Mouse (Mus musculus) stomach, postnatal 0 days (tissue): ENCODE results near the gene Vrk1. TPM values are rescaled to one million over a fixed set of nuclear protein-coding genes. Genes with fewer than 3 reads are reported as not detected.
A peak's percentile ranks its signal among the peaks of the same experiment; 100 is the strongest.

Source experiments
- ATAC-seq: fragments of 200-750 bp; cut with Nextera tagmentation; 2 replicates; pipeline ENCODE4 v1.8.0; 2017; ENCODE audit not compliant: low FRiP score, low TSS enrichment
- DNase-seq: peaks from one replicate; pipeline ENCODE4 v3.0.0-alpha.2; 2016; ENCODE audit warnings: low spot score
- H3K27ac ChIP-seq: fragments of 300-500 bp; sonication (generic); replicated peaks from 2 replicates; pipeline ENCODE4 v1.5.1; 2014; ENCODE audit warnings: mild to moderate bottlenecking, control low read depth
- H3K27me3 ChIP-seq: fragments of 300-500 bp; sonication (generic); 2 replicates; pipeline ENCODE4 v1.6.1; 2014; ENCODE audit warnings: low read length; ENCODE audit not compliant: control insufficient read depth, insufficient read depth
- H3K36me3 ChIP-seq: fragments of 300-500 bp; sonication (generic); 2 replicates; pipeline ENCODE4 v1.6.1; 2014; ENCODE audit warnings: low read length, mixed read lengths; ENCODE audit not compliant: control insufficient read depth, insufficient read depth
- H3K4me1 ChIP-seq: fragments of 300-500 bp; sonication (generic); replicated peaks from 2 replicates; pipeline ENCODE4 v1.6.1; 2014; ENCODE audit warnings: antibody characterized with exemption; ENCODE audit not compliant: control insufficient read depth, insufficient read depth
- H3K4me2 ChIP-seq: fragments of 300-500 bp; sonication (generic); replicated peaks from 2 replicates; pipeline ENCODE4 v1.6.1; 2014; ENCODE audit warnings: low read depth, mild to moderate bottlenecking, control low read depth, moderate library complexity
- H3K4me3 ChIP-seq: fragments of 300-500 bp; sonication (generic); 2 replicates; pipeline ENCODE4 v1.5.1; 2014; ENCODE audit warnings: low read depth, low read length, control low read depth
- H3K9ac ChIP-seq: fragments of 300-500 bp; sonication (generic); 2 replicates; pipeline ENCODE4 v1.6.1; 2014; ENCODE audit warnings: mild to moderate bottlenecking, low read length, control low read depth, mixed read lengths
- H3K9me3 ChIP-seq: fragments of 300-500 bp; sonication (generic); 2 replicates; pipeline ENCODE4 v1.6.1; 2016; ENCODE audit warnings: low read length; ENCODE audit not compliant: control insufficient read depth
- CTCF ChIP-seq: IDR thresholded peaks from 2 replicates; pipeline ENCODE4 v1.5.1; 2016; ENCODE audit warnings: antibody characterized with exemption, low read depth, mild to moderate bottlenecking, moderate library complexity
- EP300 ChIP-seq: optimal IDR thresholded peaks from 2 replicates; pipeline ENCODE3; 2016; ENCODE audit warnings: antibody characterized with exemption
- WGBS: fragments of 180-500 bp; shearing (Covaris S2); extraction: QIAGEN DNeasy Blood & Tissue Kit; methylation state at CpG from one replicate; pipeline ENCODE4 v1.1.7; 2014; 5-methylcytosine and 5-hydroxymethylcytosine counted together
- polyA plus RNA-seq: library from polyadenylated mRNA; unstranded; fragments of >200 nt; fragmentation: Nextera tagmentation; extraction: Ambion mirVana; gene quantifications from 2 replicates; pipeline ENCODE4 v1.2.1, GENCODE M21; 2015

The Vrk1 gene
- polyA plus RNA-seq, 1 experiment from 2014 or later: 26.7 TPM

GRCm38 (mm10) chr12:106008348-106009050 lies 1.5 kb upstream of the Vrk1 start:
- H3K36me3 ChIP-seq: no peaks in the 10 kb centered on the region
- TF ChIP-seq CTCF (no peak), EP300 (no peak)
- no peaks in the 10 kb centered on the region for H3K27me3 ChIP-seq
- 84% methylated on average over 22 of the region's 22 CpGs for WGBS
- H3K27ac ChIP-seq: no peak overlapping the region
- H3K9me3 ChIP-seq: no peaks in the 10 kb centered on the region
- H3K4me2 ChIP-seq: no peak overlapping the region
- H3K4me1 ChIP-seq: no peaks in the 10 kb centered on the region
- H3K4me3 ChIP-seq: no peak overlapping the region
- ATAC-seq: no peak
- H3K9ac ChIP-seq: no peak overlapping the region
- DNase-seq: no peak

DNA sequence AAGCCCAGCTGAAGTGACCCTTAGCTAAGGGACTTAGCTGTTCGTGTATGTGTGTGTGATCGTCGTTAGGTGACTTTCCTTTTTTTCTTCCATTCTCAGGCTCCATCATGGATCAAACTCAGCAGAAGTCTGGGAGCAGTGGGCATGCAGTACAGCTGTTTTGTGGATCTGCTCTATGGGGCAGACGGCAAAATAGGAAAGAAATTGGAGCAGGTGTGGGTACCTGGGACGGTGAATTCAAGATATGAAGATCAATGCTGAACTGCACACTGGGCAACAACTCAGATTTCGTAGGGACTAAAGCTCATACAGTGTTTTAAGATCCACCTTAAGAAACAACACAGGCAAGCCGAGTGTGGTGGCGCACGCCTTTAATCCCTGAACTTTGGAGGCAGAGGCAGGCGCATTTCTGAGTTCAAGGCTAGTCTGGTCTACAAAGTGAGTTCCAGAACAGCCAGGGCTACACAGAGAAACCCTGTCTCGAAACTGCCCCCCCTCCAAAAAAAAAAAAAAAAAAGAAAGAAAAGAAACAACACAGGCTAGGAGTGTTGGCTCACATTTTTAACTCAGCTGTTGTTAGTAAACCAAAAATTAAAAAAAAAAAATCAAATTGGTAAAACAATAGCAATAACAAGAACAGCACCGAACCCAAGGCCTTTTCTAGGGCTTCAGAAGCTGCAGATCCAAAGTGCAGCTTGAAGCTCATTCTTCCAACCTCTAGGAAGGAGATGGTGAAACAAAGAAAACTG lies 732 bp upstream of the Vrk1 start:
- no peak for DNase-seq
- Histone ChIP-seq H3K4me3 (peak overlapping the region; percentile 68), H3K27me3 (no peaks in the 10 kb centered on the region), H3K4me2 (peak overlapping the region; percentile 38), H3K27ac (no peak overlapping the region), H3K9me3 (no peaks in the 10 kb centered on the region), H3K9ac (no peak overlapping the region), H3K4me1 (no peaks in the 10 kb centered on the region), H3K36me3 (no peaks in the 10 kb centered on the region)
- 77% methylated on average over 12 of the region's 12 CpGs for WGBS
- no peak for ATAC-seq
- no peak for TF ChIP-seq EP300
- no peak for TF ChIP-seq CTCF

DNA sequence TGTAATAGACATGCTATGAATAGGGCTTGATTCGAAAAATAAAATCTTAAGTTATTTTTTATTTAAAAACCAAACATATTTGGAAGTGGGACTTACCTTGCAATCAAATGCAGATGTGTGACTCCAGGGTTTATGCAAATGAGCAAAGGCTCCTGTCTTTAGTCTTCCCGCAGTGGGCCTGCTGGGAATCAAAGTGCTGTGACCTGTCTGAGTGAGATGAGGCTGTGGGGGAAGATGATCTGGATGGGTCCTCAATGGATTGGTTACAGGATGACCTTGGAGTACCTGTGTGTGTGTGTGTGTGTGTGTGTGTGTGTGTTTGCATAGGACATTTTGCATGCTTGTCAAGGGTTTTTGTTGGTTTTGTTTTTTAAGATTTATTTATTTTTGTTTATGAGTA lies 2.1 kb downstream of the Vrk1 start:
- no peak overlapping the region for H3K9ac ChIP-seq
- H3K27ac ChIP-seq: no peak overlapping the region
- no peak overlapping the region for H3K4me2 ChIP-seq
- ATAC-seq (no peak), DNase-seq (no peak)
- WGBS: 80% methylated on average over 2 of the region's 2 CpGs
- H3K36me3 ChIP-seq: no peaks in the 10 kb centered on the region
- H3K9me3 ChIP-seq: no peaks in the 10 kb centered on the region
- no peak for TF ChIP-seq CTCF
- TF ChIP-seq EP300: no peak
- no peak overlapping the region for H3K4me3 ChIP-seq
- H3K27me3 ChIP-seq: no peaks in the 10 kb centered on the region
- no peaks in the 10 kb centered on the region for H3K4me1 ChIP-seq

- TF ChIP-seq CTCF: no peak
- ATAC-seq: no peak
- Histone ChIP-seq H3K36me3 (no peaks in the 10 kb centered on the region), H3K4me2 (no peak overlapping the region), H3K4me3 (no peak overlapping the region), H3K9me3 (no peaks in the 10 kb centered on the region), H3K27ac (no peak overlapping the region), H3K4me1 (no peaks in the 10 kb centered on the region), H3K27me3 (no peaks in the 10 kb centered on the region), H3K9ac (no peak overlapping the region)
- DNase-seq: no peak
- 84% methylated on average over 12 of the region's 12 CpGs for WGBS
These were observed 6.4 kb downstream of the Vrk1 start for GRCm38 (mm10) chr12:106016265-106017012.

DNA sequence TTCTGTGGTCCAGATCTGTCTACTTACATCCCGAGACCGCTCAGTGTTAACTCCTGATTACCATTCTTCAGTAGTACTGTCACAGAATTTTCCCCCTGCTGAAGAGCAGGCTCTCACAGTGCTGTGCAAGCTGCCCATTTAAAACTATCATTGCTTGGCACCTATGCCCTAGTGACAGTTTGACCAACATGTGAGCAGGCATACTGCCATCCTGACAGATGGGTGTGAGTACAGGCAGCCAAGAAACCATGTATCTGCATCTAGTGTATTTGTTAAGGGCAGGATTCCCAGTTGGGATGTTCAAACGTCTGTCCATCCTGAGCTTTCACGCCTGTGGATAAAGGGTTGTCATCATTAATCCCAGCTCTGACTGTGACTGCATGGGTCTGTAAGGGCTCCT lies 10.0 kb downstream of the Vrk1 start:
- H3K9me3 ChIP-seq: no peaks in the 10 kb centered on the region
- no peak overlapping the region for H3K9ac ChIP-seq
- TF ChIP-seq EP300 (no peak), CTCF (no peak)
- H3K4me3 ChIP-seq: no peak overlapping the region
- H3K4me1 ChIP-seq: no peaks in the 10 kb centered on the region
- H3K36me3 ChIP-seq: no peaks in the 10 kb centered on the region
- ATAC-seq (no peak), DNase-seq (no peak)
- no peak overlapping the region for H3K4me2 ChIP-seq
- no peaks in the 10 kb centered on the region for H3K27me3 ChIP-seq
- 81% methylated on average over 4 of the region's 4 CpGs for WGBS
- no peak overlapping the region for H3K27ac ChIP-seq
